Mouse (Mus musculus): ENCODE data around the gene Mrpl12.

DNA sequence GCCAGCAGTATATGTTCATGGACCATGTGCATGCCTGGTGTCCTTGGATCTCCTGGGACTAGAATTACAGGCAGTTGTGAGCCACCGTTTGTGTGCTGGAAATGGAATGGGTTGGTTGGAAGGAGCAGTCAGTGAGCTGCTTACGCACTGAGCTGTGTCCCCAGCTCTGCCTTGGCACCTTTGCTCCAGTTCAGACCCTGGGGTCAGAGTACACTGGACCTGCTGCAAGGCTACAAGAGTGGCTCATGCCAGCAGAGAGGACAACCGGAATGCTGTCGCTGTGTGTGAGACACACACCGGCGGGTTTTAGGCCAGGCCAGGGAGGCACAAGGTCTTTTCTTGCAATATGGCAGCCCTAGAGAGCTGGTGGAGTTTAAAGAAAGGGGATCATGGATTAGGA lies 12.4 kb upstream of the Mrpl12 start:
- no peak for TF ChIP-seq CTCF (IDR thresholded peaks at IDR 0.05; ENCODE audit: extremely low read depth, insufficient read depth, insufficient read length, insufficient replicate concordance)
- TF ChIP-seq POLR2A (IDR thresholded peaks at IDR 0.05; ENCODE audit: low read depth, low read length): no peak
